Mouse (Mus musculus) ES-E14 (cell line): ENCODE data around the gene Hexim2.

Experiments
- ZC3H11A ChIP-seq: IDR thresholded peaks from 2 replicates; pipeline ENCODE4 v1.6.1; 2012; ENCODE audit warnings: low read depth, mild to moderate bottlenecking, inconsistent platforms, low read length, borderline replicate concordance
- ZNF384 ChIP-seq: IDR thresholded peaks from 2 replicates; pipeline ENCODE4 v1.6.1; 2012; ENCODE audit warnings: low read depth, low read length, inconsistent platforms

DNA sequence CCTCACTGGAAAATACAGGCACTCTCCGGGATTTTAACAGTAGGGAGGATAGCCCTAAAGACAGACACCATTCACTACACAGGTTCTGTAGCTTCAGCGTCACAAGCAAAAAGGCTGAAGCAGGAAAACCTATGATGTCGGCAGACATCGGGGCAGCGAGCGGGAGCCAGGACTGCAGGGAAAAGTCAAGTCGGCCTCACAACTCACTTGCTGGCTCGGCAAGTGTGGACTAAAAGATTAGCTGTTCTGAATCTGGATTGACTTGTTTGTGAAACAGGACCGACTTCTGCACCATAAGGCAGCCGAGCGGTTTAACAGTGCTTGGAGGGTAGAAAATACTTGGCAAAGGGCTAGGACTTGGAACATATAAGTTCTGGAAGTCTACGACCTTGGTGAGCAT lies 19.2 kb upstream of the Hexim2 start:
- TF ChIP-seq ZC3H11A (no peak), ZNF384 (no peak)
